Mouse (Mus musculus) midbrain, embryonic 16.5 days (tissue): ENCODE data around the gene Cdc42bpg. TPM values are rescaled to one million over a fixed set of nuclear protein-coding genes. Genes with fewer than 3 reads are reported as not detected.

Experiments
- ATAC-seq: fragments of 200-750 bp; cut with Nextera tagmentation; 2 replicates; pipeline ENCODE4 v1.8.0; 2017; ENCODE audit warnings: moderate TSS enrichment
- H3K27ac ChIP-seq: fragments of 300-500 bp; sonication (generic); 2 replicates; pipeline ENCODE4 v1.5.1; 2014; ENCODE audit warnings: mild to moderate bottlenecking, low read length, mixed read lengths
- H3K27me3 ChIP-seq: fragments of 300-500 bp; sonication (generic); 2 replicates; pipeline ENCODE4 v1.6.1; 2014; ENCODE audit warnings: low read depth, low read length, mixed read lengths; ENCODE audit not compliant: control insufficient read depth, insufficient read depth
- H3K36me3 ChIP-seq: fragments of 300-500 bp; sonication (generic); 2 replicates; pipeline ENCODE4 v1.6.1; 2014; ENCODE audit warnings: mild to moderate bottlenecking, low read length, moderate library complexity, mixed read lengths; ENCODE audit not compliant: control insufficient read depth, insufficient read depth
- H3K4me1 ChIP-seq: fragments of 300-500 bp; sonication (generic); 2 replicates; pipeline ENCODE4 v1.6.1; 2014; ENCODE audit warnings: mild to moderate bottlenecking, low read length, mixed read lengths; ENCODE audit not compliant: control insufficient read depth, insufficient read depth
- H3K4me2 ChIP-seq: fragments of 300-500 bp; sonication (generic); 2 replicates; pipeline ENCODE4 v1.6.1; 2014; ENCODE audit warnings: mild to moderate bottlenecking, low read length, mixed read lengths
- H3K4me3 ChIP-seq: fragments of 300-500 bp; sonication (generic); 2 replicates; pipeline ENCODE4 v1.5.1; 2014; ENCODE audit warnings: low read depth, mild to moderate bottlenecking, low read length, moderate library complexity, mixed read lengths
- H3K9ac ChIP-seq: fragments of 300-500 bp; sonication (generic); 2 replicates; pipeline ENCODE4 v1.6.1; 2014; ENCODE audit warnings: low read depth, low read length, mixed read lengths
- H3K9me3 ChIP-seq: fragments of 300-500 bp; sonication (generic); replicated peaks from 2 replicates; pipeline ENCODE4 v1.6.1; 2014; ENCODE audit warnings: mild to moderate bottlenecking, low read length, mixed read lengths; ENCODE audit not compliant: control insufficient read depth, poor library complexity, severe bottlenecking
- WGBS: fragments of 180-500 bp; shearing (Covaris S2); extraction: QIAGEN DNeasy Blood & Tissue Kit; methylation state at CpG from one replicate; pipeline ENCODE4 v1.1.7; 2014; 5-methylcytosine and 5-hydroxymethylcytosine counted together
- polyA plus RNA-seq: library from polyadenylated mRNA; unstranded; fragments of >200 nt; fragmentation: Nextera tagmentation; extraction: Ambion mirVana; gene quantifications from 2 replicates; pipeline ENCODE4 v1.2.1, GENCODE M21; 2015

The Cdc42bpg gene
- polyA plus RNA-seq, 1 experiment from 2014 or later: 0.34 TPM

DNA sequence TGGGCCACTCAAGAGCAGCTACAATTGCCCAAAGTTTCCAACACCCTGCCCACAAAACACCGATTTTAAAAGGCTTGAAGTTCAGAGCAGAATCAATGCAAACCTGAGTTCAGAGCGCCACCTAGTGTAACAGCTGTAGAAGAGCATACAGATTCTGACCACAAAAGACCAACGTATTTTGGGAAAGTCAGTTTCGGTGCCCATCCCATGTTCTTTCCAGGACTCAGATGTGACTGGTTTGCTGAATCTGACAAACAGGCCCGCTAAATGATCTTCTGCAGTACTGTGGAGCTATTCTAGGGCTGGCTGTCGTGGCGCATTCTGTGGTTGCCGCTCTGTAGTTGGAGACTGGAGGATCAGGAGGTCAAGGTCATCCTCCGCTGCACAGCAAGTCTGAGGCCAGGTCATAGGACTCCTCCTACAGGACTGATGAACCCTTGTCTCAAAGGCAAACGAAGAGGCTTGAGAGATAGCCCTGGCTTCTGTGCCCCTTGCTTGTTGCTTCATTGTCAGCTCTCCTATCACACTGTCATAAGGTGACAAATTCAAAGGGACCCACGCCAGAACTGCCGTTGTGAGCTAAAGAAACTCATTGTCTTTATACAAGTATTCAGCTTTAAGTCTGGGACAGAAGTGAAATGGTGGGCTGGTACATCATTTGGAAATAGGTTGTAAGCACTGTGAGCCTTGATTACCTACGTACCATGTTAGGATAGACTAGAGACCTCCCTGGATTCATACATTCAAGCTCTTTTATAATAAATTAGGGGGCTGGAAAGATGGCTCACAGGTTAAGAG, 25.7 kb downstream of the Cdc42bpg start:
- no peaks in the 10 kb centered on the region for H3K9me3 ChIP-seq
- WGBS: 20% methylated on average over 13 of the region's 13 CpGs

GRCm38 (mm10) chr19:6333761-6334595, 27.7 kb downstream of the Cdc42bpg start:
- ATAC-seq: peak; percentile 11; the same call in 1 of the 2 replicates
- no peak overlapping the region for H3K9ac ChIP-seq
- peaks cover 23% of the 10 kb centered on the region for H3K4me1 ChIP-seq
- H3K4me2 ChIP-seq: peak overlapping the region; percentile 38
- peaks cover 12% of the 10 kb centered on the region for H3K36me3 ChIP-seq
- H3K9me3 ChIP-seq: no peaks in the 10 kb centered on the region
- H3K27me3 ChIP-seq: no peaks in the 10 kb centered on the region
- peak overlapping the region; percentile 86 for H3K4me3 ChIP-seq
- peak overlapping the region; percentile 81 for H3K27ac ChIP-seq
- 66% methylated on average over 9 of the region's 9 CpGs for WGBS

More for the DNA sequence above, 25.7 kb downstream of the Cdc42bpg start:
- no peak overlapping the region for H3K27ac ChIP-seq
- H3K9ac ChIP-seq: peak overlapping the region; percentile 40; the same call in 1 of the 2 replicates
- no peak for ATAC-seq
- no peaks in the 10 kb centered on the region for H3K27me3 ChIP-seq
- H3K4me2 ChIP-seq: peak overlapping the region; percentile 37
- H3K4me1 ChIP-seq: peaks cover 17% of the 10 kb centered on the region
- H3K36me3 ChIP-seq: no peaks in the 10 kb centered on the region
- H3K4me3 ChIP-seq: no peak overlapping the region

GRCm38 (mm10) chr19:6334673-6335457, 28.6 kb downstream of the Cdc42bpg start, which contains the start of gene Men1:
Gene Men1 (plus strand): TSS chr19:6334979.
- ATAC-seq: peak; percentile 95
- H3K9me3 ChIP-seq: no peaks in the 10 kb centered on the region
- peak within 1 kb of the TSS; percentile 81 for H3K27ac ChIP-seq
- peaks cover 23% of the 10 kb centered on the region for H3K4me1 ChIP-seq
- 0% methylated on average over 39 of the region's 43 CpGs for WGBS
- peak within 1 kb of the TSS; percentile 90 for H3K9ac ChIP-seq
- H3K27me3 ChIP-seq: no peaks in the 10 kb centered on the region
- H3K4me2 ChIP-seq: peak within 1 kb of the TSS; percentile 96
- peak within 1 kb of the TSS; percentile 86 for H3K4me3 ChIP-seq
- H3K36me3 ChIP-seq: peaks cover 21% of the 10 kb centered on the region

GRCm38 (mm10) chr19:6335458-6335827, 29.2 kb downstream of the Cdc42bpg start:
- under 1% methylated on average over 24 of the region's 25 CpGs for WGBS
- Histone ChIP-seq H3K4me3 (peak overlapping the region; percentile 86), H3K27me3 (no peaks in the 10 kb centered on the region), H3K36me3 (peaks cover 24% of the 10 kb centered on the region), H3K9ac (peak overlapping the region; percentile 90), H3K4me1 (peaks cover 25% of the 10 kb centered on the region), H3K9me3 (no peaks in the 10 kb centered on the region), H3K27ac (peak overlapping the region; percentile 81), H3K4me2 (peak overlapping the region; percentile 96)
- no peak; the same call in 1 of the 2 replicates for ATAC-seq

GRCm38 (mm10) chr19:6336920-6337319, 30.7 kb downstream of the Cdc42bpg start:
- peaks cover 24% of the 10 kb centered on the region for H3K36me3 ChIP-seq
- WGBS: 97% methylated on average over 10 of the region's 10 CpGs
- H3K4me1 ChIP-seq: peaks cover 34% of the 10 kb centered on the region
- H3K27me3 ChIP-seq: no peaks in the 10 kb centered on the region
- peak overlapping the region; percentile 86; the same call in 1 of the 2 replicates for H3K4me3 ChIP-seq
- peak overlapping the region; percentile 96 for H3K4me2 ChIP-seq
- peak overlapping the region; percentile 90 for H3K9ac ChIP-seq
- no peaks in the 10 kb centered on the region for H3K9me3 ChIP-seq
- no peak overlapping the region for H3K27ac ChIP-seq
- ATAC-seq: no peak

DNA sequence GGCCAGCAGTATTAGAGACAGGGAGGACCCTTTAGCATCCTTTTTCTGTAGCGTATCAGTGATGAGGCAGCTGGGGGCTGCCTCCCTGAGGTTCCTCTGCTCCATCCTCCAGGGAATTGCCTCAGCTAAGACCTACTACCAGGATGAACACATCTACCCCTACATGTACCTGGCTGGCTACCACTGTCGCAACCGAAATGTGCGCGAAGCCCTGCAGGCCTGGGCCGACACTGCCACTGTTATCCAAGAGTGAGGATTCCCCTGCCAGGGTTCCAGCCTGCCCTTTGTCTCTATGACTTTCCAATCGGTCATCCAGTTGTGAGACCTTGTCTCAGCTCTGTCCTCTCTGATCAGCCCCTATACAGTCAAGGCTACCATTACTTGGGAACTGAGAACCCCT, 31.9 kb downstream of the Cdc42bpg start:
- Histone ChIP-seq H3K4me2 (no peak overlapping the region), H3K9me3 (no peaks in the 10 kb centered on the region), H3K9ac (no peak overlapping the region), H3K4me3 (no peak overlapping the region), H3K36me3 (peaks cover 26% of the 10 kb centered on the region), H3K27me3 (no peaks in the 10 kb centered on the region), H3K4me1 (peaks cover 34% of the 10 kb centered on the region), H3K27ac (no peak overlapping the region)
- WGBS: 90% methylated on average over 7 of the region's 7 CpGs
- ATAC-seq: no peak

DNA sequence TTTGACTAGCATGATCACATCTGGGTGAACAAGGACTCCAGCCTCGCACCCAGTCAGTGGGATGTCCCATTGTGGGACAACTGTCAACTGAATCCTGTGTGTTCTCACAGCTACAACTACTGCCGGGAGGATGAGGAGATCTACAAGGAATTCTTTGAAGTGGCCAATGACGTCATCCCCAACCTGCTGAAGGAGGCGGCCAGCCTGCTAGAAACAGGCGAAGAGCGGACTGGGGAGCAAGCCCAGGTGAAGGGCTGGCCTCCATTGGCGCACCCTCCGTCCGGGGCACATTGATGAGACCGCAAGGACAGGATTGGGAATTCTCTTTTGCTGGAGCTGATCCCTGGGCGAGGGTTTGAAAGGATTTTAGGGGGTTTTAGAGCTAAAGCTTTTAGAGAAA, 32.5 kb downstream of the Cdc42bpg start:
- H3K4me2 ChIP-seq: no peak overlapping the region
- 96% methylated on average over 11 of the region's 11 CpGs for WGBS
- peaks cover 26% of the 10 kb centered on the region for H3K36me3 ChIP-seq
- peaks cover 34% of the 10 kb centered on the region for H3K4me1 ChIP-seq
- ATAC-seq: no peak
- no peak overlapping the region for H3K9ac ChIP-seq
- no peaks in the 10 kb centered on the region for H3K9me3 ChIP-seq
- H3K27ac ChIP-seq: no peak overlapping the region
- H3K27me3 ChIP-seq: no peaks in the 10 kb centered on the region
- no peak overlapping the region for H3K4me3 ChIP-seq

DNA sequence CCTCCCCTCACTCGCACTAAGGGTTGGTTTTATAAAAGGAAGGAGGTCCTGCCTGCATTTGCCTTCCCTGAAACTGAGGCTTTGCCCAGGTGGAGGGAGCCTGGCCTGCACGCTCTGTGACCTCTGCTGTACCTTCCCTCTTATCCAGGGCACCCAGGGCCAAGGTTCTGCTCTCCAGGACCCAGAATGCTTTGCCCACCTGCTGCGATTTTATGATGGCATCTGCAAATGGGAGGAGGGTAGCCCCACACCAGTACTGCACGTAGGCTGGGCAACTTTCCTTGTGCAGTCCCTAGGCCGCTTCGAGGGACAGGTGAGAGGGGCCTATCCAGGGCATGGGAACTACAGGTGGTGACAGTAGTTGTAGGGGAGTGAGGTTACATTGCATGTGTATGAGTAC, 32.9 kb downstream of the Cdc42bpg start:
- H3K36me3 ChIP-seq: peaks cover 30% of the 10 kb centered on the region
- WGBS: 97% methylated on average over 6 of the region's 6 CpGs

More for the DNA sequence above, 32.9 kb downstream of the Cdc42bpg start:
- peaks cover 34% of the 10 kb centered on the region for H3K4me1 ChIP-seq
- H3K4me2 ChIP-seq: no peak overlapping the region
- ATAC-seq: no peak
- no peaks in the 10 kb centered on the region for H3K9me3 ChIP-seq
- no peak overlapping the region for H3K27ac ChIP-seq
- H3K27me3 ChIP-seq: no peaks in the 10 kb centered on the region
- H3K4me3 ChIP-seq: no peak overlapping the region
- H3K9ac ChIP-seq: no peak overlapping the region
